Mouse (Mus musculus) stomach, embryonic 14.5 days (tissue): ENCODE measurements around the gene Tm7sf2. TPM values are rescaled to one million over a fixed set of nuclear protein-coding genes. Genes with fewer than 3 reads are reported as not detected.

Experiments
- ATAC-seq: fragments of 200-750 bp; cut with Nextera tagmentation; 2 replicates; pipeline ENCODE4 v1.8.0; 2017; ENCODE audit warnings: low read depth, moderate TSS enrichment; ENCODE audit not compliant: insufficient number of reproducible peaks, insufficient read depth, low FRiP score
- H3K27ac ChIP-seq: fragments of 300-500 bp; sonication (generic); 2 replicates; pipeline ENCODE4 v1.5.1; 2014; ENCODE audit warnings: mild to moderate bottlenecking, low read length, moderate library complexity, mixed read lengths
- H3K27me3 ChIP-seq: fragments of 300-500 bp; sonication (generic); 2 replicates; pipeline ENCODE4 v1.6.1; 2014; ENCODE audit warnings: low read length, control low read depth, mixed read lengths; ENCODE audit not compliant: control insufficient read depth, insufficient read depth
- H3K36me3 ChIP-seq: fragments of 300-500 bp; sonication (generic); 2 replicates; pipeline ENCODE4 v1.6.1; 2014; ENCODE audit warnings: mild to moderate bottlenecking, control low read depth, low read length, moderate library complexity, mixed read lengths; ENCODE audit not compliant: control insufficient read depth, insufficient read depth
- H3K4me1 ChIP-seq: fragments of 300-500 bp; sonication (generic); 2 replicates; pipeline ENCODE4 v1.6.1; 2014; ENCODE audit warnings: low read length, control low read depth, mixed read lengths; ENCODE audit not compliant: control insufficient read depth, insufficient read depth
- H3K4me2 ChIP-seq: fragments of 300-500 bp; sonication (generic); replicated peaks from 2 replicates; pipeline ENCODE4 v1.6.1; 2014; ENCODE audit warnings: low read depth, low read length, control low read depth
- H3K4me3 ChIP-seq: fragments of 300-500 bp; sonication (generic); 2 replicates; pipeline ENCODE4 v1.5.1; 2014; ENCODE audit warnings: low read depth, low read length, control low read depth
- H3K9ac ChIP-seq: fragments of 300-500 bp; sonication (generic); replicated peaks from 2 replicates; pipeline ENCODE4 v1.6.1; 2014; ENCODE audit warnings: low read depth, mild to moderate bottlenecking, control low read depth, low read length, moderate library complexity, mixed read lengths
- H3K9me3 ChIP-seq: fragments of 300-500 bp; sonication (generic); 2 replicates; pipeline ENCODE4 v1.6.1; 2016; ENCODE audit warnings: low read depth, low read length, control low read depth; ENCODE audit not compliant: control insufficient read depth
- WGBS: fragments of 180-500 bp; shearing (Covaris S2); extraction: QIAGEN DNeasy Blood & Tissue Kit; methylation state at CpG from one replicate; pipeline ENCODE4 v1.1.7; 2014; 5-methylcytosine and 5-hydroxymethylcytosine counted together
- polyA plus RNA-seq: library from polyadenylated mRNA; unstranded; fragments of >200 nt; fragmentation: Nextera tagmentation; extraction: Ambion mirVana; gene quantifications from 2 replicates; pipeline ENCODE4 v1.2.1, GENCODE M21; 2014

Tm7sf2 gene
- polyA plus RNA-seq, 1 experiment from 2014 or later = 24.9 TPM

GRCm38 (mm10) chr19:6073889-6074288 lies 5.7 kb upstream of the Tm7sf2 start:
- Histone ChIP-seq H3K4me2 (no peak overlapping the region), H3K4me1 (peaks cover 7% of the 10 kb centered on the region; the same call in 1 of the 2 replicates), H3K36me3 (peaks cover 25% of the 10 kb centered on the region), H3K27me3 (no peaks in the 10 kb centered on the region), H3K4me3 (no peak overlapping the region), H3K9ac (no peak overlapping the region), H3K27ac (no peak overlapping the region), H3K9me3 (no peaks in the 10 kb centered on the region)
- ATAC-seq = no peak
- WGBS = 93% methylated on average over 5 of the region's 5 CpGs

GRCm38 (mm10) chr19:6071261-6071660 lies 3.1 kb upstream of the Tm7sf2 start:
- 92% methylated on average over 19 of the region's 19 CpGs for whole genome bisulfite sequencing
- H3K4me3 ChIP-seq = no peak overlapping the region
- ATAC-seq = no peak

GRCm38 (mm10) chr19:6070571-6071250 lies 2.5 kb upstream of the Tm7sf2 start:
- Histone ChIP-seq H3K27ac (no peak overlapping the region), H3K36me3 (peaks cover 25% of the 10 kb centered on the region), H3K27me3 (no peaks in the 10 kb centered on the region), H3K4me2 (no peak overlapping the region), H3K9me3 (no peaks in the 10 kb centered on the region), H3K9ac (no peak overlapping the region), H3K4me3 (no peak overlapping the region), H3K4me1 (peaks cover 8% of the 10 kb centered on the region; the same call in 1 of the 2 replicates)
- 92% methylated on average over 31 of the region's 31 CpGs for WGBS
- ATAC-seq = no peak

More at GRCm38 (mm10) chr19:6071261-6071660, 3.1 kb upstream of the Tm7sf2 start:
- H3K36me3 ChIP-seq = peaks cover 25% of the 10 kb centered on the region
- no peaks in the 10 kb centered on the region for H3K9me3 ChIP-seq
- H3K27ac ChIP-seq = no peak overlapping the region
- H3K9ac ChIP-seq = no peak overlapping the region
- no peaks in the 10 kb centered on the region for H3K27me3 ChIP-seq
- no peak overlapping the region for H3K4me2 ChIP-seq
- peaks cover 13% of the 10 kb centered on the region; the same call in 1 of the 2 replicates for H3K4me1 ChIP-seq

GRCm38 (mm10) chr19:6069851-6070250 lies 1.7 kb upstream of the Tm7sf2 start:
- Histone ChIP-seq H3K4me3 (no peak overlapping the region), H3K27me3 (no peaks in the 10 kb centered on the region), H3K4me2 (no peak overlapping the region), H3K27ac (no peak overlapping the region), H3K9ac (no peak overlapping the region), H3K4me1 (peaks cover 8% of the 10 kb centered on the region; the same call in 1 of the 2 replicates), H3K36me3 (peaks cover 18% of the 10 kb centered on the region), H3K9me3 (no peaks in the 10 kb centered on the region)
- 92% methylated on average over 10 of the region's 10 CpGs for whole genome bisulfite sequencing
- ATAC-seq = no peak

- Histone ChIP-seq H3K9ac (no peak overlapping the region), H3K36me3 (peaks cover 14% of the 10 kb centered on the region), H3K9me3 (no peaks in the 10 kb centered on the region), H3K4me1 (peaks cover 8% of the 10 kb centered on the region; the same call in 1 of the 2 replicates), H3K4me3 (no peak overlapping the region), H3K4me2 (no peak overlapping the region), H3K27me3 (no peaks in the 10 kb centered on the region), H3K27ac (no peak overlapping the region)
- ATAC-seq = no peak
- WGBS = 68% methylated on average over 4 of the region's 4 CpGs
Measured at GRCm38 (mm10) chr19:6068951-6069350, 778 bp upstream of the Tm7sf2 start.

GRCm38 (mm10) chr19:6067011-6067723 lies 1.0 kb downstream of the Tm7sf2 start:
- no peaks in the 10 kb centered on the region for H3K9me3 ChIP-seq
- H3K27me3 ChIP-seq = no peaks in the 10 kb centered on the region
- peak; percentile 51; the same call in 1 of the 2 replicates for ATAC-seq
- 1% methylated on average over 30 of the region's 30 CpGs for WGBS
- peak overlapping the region; percentile 85 for H3K4me2 ChIP-seq
- peak overlapping the region; percentile 38 for H3K4me3 ChIP-seq
- peak overlapping the region; percentile 40 for H3K9ac ChIP-seq
- H3K36me3 ChIP-seq = peaks cover 9% of the 10 kb centered on the region
- peaks cover 15% of the 10 kb centered on the region for H3K4me1 ChIP-seq
- peak overlapping the region; percentile 49; the same call in 1 of the 2 replicates for H3K27ac ChIP-seq

GRCm38 (mm10) chr19:6066571-6066970 lies 1.6 kb downstream of the Tm7sf2 start:
- 25% methylated on average over 5 of the region's 5 CpGs for WGBS
- H3K4me1 ChIP-seq = peaks cover 18% of the 10 kb centered on the region
- peaks cover 9% of the 10 kb centered on the region for H3K36me3 ChIP-seq
- ATAC-seq = no peak
- no peaks in the 10 kb centered on the region for H3K9me3 ChIP-seq
- peak overlapping the region; percentile 38 for H3K4me3 ChIP-seq
- no peak overlapping the region for H3K9ac ChIP-seq
- H3K4me2 ChIP-seq = peak overlapping the region; percentile 85
- no peaks in the 10 kb centered on the region for H3K27me3 ChIP-seq
- peak overlapping the region; percentile 49; the same call in 1 of the 2 replicates for H3K27ac ChIP-seq

- Histone ChIP-seq H3K9ac (0 out of 2 replicates have a peak overlapping the region, but pooled peaks have one; percentile 95), H3K4me1 (peaks cover 24% of the 10 kb centered on the region), H3K27me3 (no peaks in the 10 kb centered on the region), H3K4me2 (no peak overlapping the region), H3K36me3 (peaks cover 13% of the 10 kb centered on the region), H3K4me3 (no peak overlapping the region), H3K27ac (no peak overlapping the region), H3K9me3 (no peaks in the 10 kb centered on the region)
- WGBS = 92% methylated on average over 6 of the region's 6 CpGs
- no peak for ATAC-seq
Measured at GRCm38 (mm10) chr19:6063081-6063480, 5.1 kb downstream of the Tm7sf2 start.
